Mouse (Mus musculus) ES-E14 (cell line): ENCODE results near the gene Dapk2. TPM values are rescaled to one million over a fixed set of nuclear protein-coding genes. Genes with fewer than 3 reads are reported as not detected.

ENCODE experiments used
- DNase-seq: peaks from one replicate; pipeline ENCODE4 v3.0.0-alpha.2; 2013; ENCODE audit warnings: low read depth, low spot score
- H3K27ac ChIP-seq: 2 replicates; pipeline ENCODE4 v1.5.1; 2012; ENCODE audit warnings: low read depth, mild to moderate bottlenecking, low read length, moderate library complexity, mixed read lengths; ENCODE audit not compliant: poor library complexity, insufficient read depth, severe bottlenecking
- H3K36me3 ChIP-seq: 2 replicates; pipeline ENCODE4 v1.6.1; 2012; ENCODE audit warnings: mild to moderate bottlenecking, low read length, moderate library complexity, mixed read lengths; ENCODE audit not compliant: control insufficient read depth, poor library complexity, insufficient read depth, severe bottlenecking
- H3K4me1 ChIP-seq, 2 experiments: fragments of 150-350 bp in 1 of 2; sonication (generic) in 1 of 2; 2 replicates each; pipeline ENCODE4 v1.6.1; 2012; ENCODE audit warnings: low read length in 2 of 2, mild to moderate bottlenecking in 1 of 2, mixed read lengths in 1 of 2; ENCODE audit not compliant: control insufficient read depth in 2 of 2, insufficient read depth in 2 of 2, poor library complexity in 1 of 2
- H3K4me3 ChIP-seq, 2 experiments: fragments of 150-350 bp in 1 of 2; sonication (generic) in 1 of 2; 2 replicates each; pipeline ENCODE4 v1.5.1; 2012; ENCODE audit warnings: low read length in 2 of 2, low read depth in 1 of 2, mild to moderate bottlenecking in 1 of 2, mixed read lengths in 1 of 2; ENCODE audit not compliant: insufficient read depth in 1 of 2, poor library complexity in 1 of 2, severe bottlenecking in 1 of 2
- H3K9ac ChIP-seq: 2 replicates; pipeline ENCODE4 v1.6.1; 2012; ENCODE audit warnings: low read depth, mild to moderate bottlenecking, low read length, mixed read lengths; ENCODE audit not compliant: poor library complexity, insufficient read depth, severe bottlenecking
- H3K9me3 ChIP-seq: fragments of 150-350 bp; sonication (generic); 2 replicates; pipeline ENCODE4 v1.6.1; 2012; ENCODE audit warnings: low read depth, mild to moderate bottlenecking, low read length; ENCODE audit not compliant: control insufficient read depth, insufficient read depth
- CHD2 ChIP-seq: IDR thresholded peaks from 2 replicates; pipeline ENCODE4 v1.6.1; 2014; ENCODE audit warnings: mild to moderate bottlenecking, low read depth, low read length, inconsistent platforms
- HCFC1 ChIP-seq: IDR thresholded peaks from 2 replicates; pipeline ENCODE4 v1.6.1; 2012; ENCODE audit warnings: low read length, inconsistent platforms, borderline replicate concordance; ENCODE audit not compliant: insufficient read depth
- MAFK ChIP-seq: IDR thresholded peaks from 2 replicates; pipeline ENCODE4 v1.6.1; 2014; ENCODE audit warnings: mild to moderate bottlenecking, low read depth, low read length, inconsistent platforms; ENCODE audit not compliant: insufficient read depth
- ZC3H11A ChIP-seq: IDR thresholded peaks from 2 replicates; pipeline ENCODE4 v1.6.1; 2012; ENCODE audit warnings: low read depth, mild to moderate bottlenecking, inconsistent platforms, low read length, borderline replicate concordance
- ZNF384 ChIP-seq: IDR thresholded peaks from 2 replicates; pipeline ENCODE4 v1.6.1; 2012; ENCODE audit warnings: low read depth, low read length, inconsistent platforms
- in situ Hi-C, 2 experiments: fragments of 600-800 bp; cut with MboI; formaldehyde crosslinking; loops; one replicate each; pipeline ENCODE4 v1.15.1; 2025; ENCODE audit warnings: low sequenced_read_pairs in 2 of 2, inconsistent platforms in 1 of 2; ENCODE audit not compliant: unreplicated experiment in 2 of 2
- total RNA-seq: library from RNA; depleted of rRNA; stranded (reverse); fragments of 300-350 nt; gene quantifications from 2 replicates; pipeline ENCODE4 v1.2.3, GENCODE M21; 2012

Gene Dapk2
- total RNA-seq, 1 experiment = 1.2 TPM

- H3K4me3 ChIP-seq = no peak overlapping the region
- DNase-seq = no peak
- TF ChIP-seq CHD2 = no peak
- no peak for TF ChIP-seq HCFC1
- no peak for TF ChIP-seq MAFK
- H3K27ac ChIP-seq = no peak overlapping the region
- no peaks in the 10 kb centered on the region for H3K36me3 ChIP-seq
- H3K9ac ChIP-seq = no peak overlapping the region
- no peaks in the 10 kb centered on the region for H3K4me1 ChIP-seq
- in situ Hi-C loops = no loop called here
- no peaks in the 10 kb centered on the region for H3K9me3 ChIP-seq
Measured at GRCm38 (mm10) chr9:66146141-66146540, 11.9 kb upstream of the Dapk2 start.

- no peak for DNase-seq
- TF ChIP-seq HCFC1 (no peak), MAFK (no peak), CHD2 (no peak), ZC3H11A (no peak), ZNF384 (no peak)
- Histone ChIP-seq H3K27ac (no peak overlapping the region), H3K4me3 (peak overlapping the region in 1 of 2 experiments; percentile 48; a peak in 1 of 4 replicates), H3K9me3 (no peaks in the 10 kb centered on the region), H3K36me3 (no peaks in the 10 kb centered on the region), H3K9ac (no peak overlapping the region), H3K4me1 (peaks cover 0 to 12% of the 10 kb centered on the region in 2 experiments; a peak in 1 of 4 replicates)
- in situ Hi-C loops = no loop called here
Measured at GRCm38 (mm10) chr9:66152011-66152410, 6.0 kb upstream of the Dapk2 start.

- Histone ChIP-seq H3K9ac (no peak overlapping the region), H3K36me3 (no peaks in the 10 kb centered on the region), H3K4me3 (no peak overlapping the region), H3K9me3 (no peaks in the 10 kb centered on the region), H3K4me1 (peaks cover 0 to 12% of the 10 kb centered on the region in 2 experiments; a peak in 1 of 4 replicates), H3K27ac (no peak overlapping the region)
- TF ChIP-seq HCFC1 = no peak
- TF ChIP-seq MAFK = no peak
- TF ChIP-seq ZNF384 = no peak
- no peak for TF ChIP-seq CHD2
- DNase-seq = no peak
- in situ Hi-C loops = no loop called here
Measured at GRCm38 (mm10) chr9:66153594-66153993, 4.4 kb upstream of the Dapk2 start.

- H3K27ac ChIP-seq = no peak overlapping the region
Measured at GRCm38 (mm10) chr9:66154013-66154412, 4.0 kb upstream of the Dapk2 start.

GRCm38 (mm10) chr9:66155534-66155933 is 2.5 kb upstream of the Dapk2 start:
- in situ Hi-C loops = no loop called here
- Histone ChIP-seq H3K9me3 (no peaks in the 10 kb centered on the region), H3K36me3 (no peaks in the 10 kb centered on the region), H3K4me3 (no peak overlapping the region), H3K9ac (no peak overlapping the region), H3K27ac (no peak overlapping the region), H3K4me1 (peaks cover 0 to 12% of the 10 kb centered on the region in 2 experiments; a peak in 1 of 4 replicates)
- no peak for DNase-seq
- TF ChIP-seq MAFK = no peak
- TF ChIP-seq HCFC1 = no peak
- no peak for TF ChIP-seq ZC3H11A
- no peak for TF ChIP-seq ZNF384
- no peak for TF ChIP-seq CHD2

More at GRCm38 (mm10) chr9:66154013-66154412, 4.0 kb upstream of the Dapk2 start:
- in situ Hi-C loops = no loop called here
- H3K36me3 ChIP-seq = no peaks in the 10 kb centered on the region
- no peak for DNase-seq
- H3K9me3 ChIP-seq = no peaks in the 10 kb centered on the region
- no peak overlapping the region for H3K9ac ChIP-seq
- no peak for TF ChIP-seq CHD2
- no peak for TF ChIP-seq ZNF384
- no peak for TF ChIP-seq HCFC1
- TF ChIP-seq MAFK = no peak
- no peak for TF ChIP-seq ZC3H11A
- no peak overlapping the region for H3K4me3 ChIP-seq
- H3K4me1 ChIP-seq = peaks cover 0 to 12% of the 10 kb centered on the region in 2 experiments; a peak in 1 of 4 replicates
